Mouse (Mus musculus) liver, embryonic 14.5 days (tissue): ENCODE measurements at regions not wholly inside any gene's neighbourhood (a gene's known extent, or its start where the extent isn't known, plus 50 kb on each side); places are given as distances from the start of the nearest gene placed in this dataset.

Experiments
- CTCF ChIP-seq: IDR thresholded peaks from 2 replicates; pipeline ENCODE4 v1.5.1; 2016; ENCODE audit warnings: antibody characterized with exemption, low read depth, control low read depth
- EP300 ChIP-seq: IDR thresholded peaks from 2 replicates; pipeline ENCODE4 v1.6.1; 2016; ENCODE audit warnings: antibody characterized with exemption, low read depth

DNA sequence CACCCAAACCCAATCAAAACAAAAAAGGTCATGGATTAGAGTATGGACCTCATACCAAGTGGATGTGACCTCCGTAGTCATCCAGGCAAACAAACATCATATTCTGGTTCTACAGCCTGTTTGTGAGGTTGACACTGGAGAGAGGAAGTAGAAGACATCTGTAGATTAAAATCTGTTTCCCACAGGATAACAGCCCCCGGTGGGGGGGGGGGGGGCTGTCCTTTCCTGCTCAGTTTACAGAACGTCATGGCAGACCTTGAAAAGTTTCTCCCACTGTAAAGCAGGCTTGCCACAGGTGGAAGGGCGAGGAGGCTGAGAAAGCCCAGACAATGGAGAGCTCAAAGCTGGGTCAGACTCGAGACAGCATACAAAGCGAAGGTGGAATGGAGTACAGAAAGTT lies 84.4 kb downstream of the Atp1a1 start:
- TF ChIP-seq EP300 (no peak), CTCF (no peak)
